8 mouse cellular contexts compared by ENCODE assay signal in genomic region chr11:85775492-85775891, GRCm38 (mm10). TPM values are rescaled to one million over a fixed set of nuclear protein-coding genes. Genes with fewer than 3 reads are reported as not detected.
DNase-seq lines count a peak whose midpoint lies in the region; ATAC-seq and TF ChIP-seq lines count a peak whose summit lies in the region.

No protein-coding gene starts in this region.

- TF ChIP-seq CTCF in Patski (IDR thresholded peaks at IDR 0.05) = no peak

- WGBS in embryonic facial prominence, embryonic 14.5 days = 33% methylated on average over 7 of the region's 7 CpGs
- WGBS in embryonic facial prominence, embryonic 10.5 days = 67% methylated on average over 7 of the region's 7 CpGs

- H3K4me3 ChIP-seq in embryonic facial prominence, embryonic 14.5 days (ENCODE audit: low read depth, low read length) = no peak overlapping the region
- no peak overlapping the region for H3K4me3 ChIP-seq in embryonic facial prominence, embryonic 10.5 days

- no peak overlapping the region for H3K4me2 ChIP-seq in embryonic facial prominence, embryonic 14.5 days (ENCODE audit: low read depth, low read length)

- peak; percentile 58 for ATAC-seq in embryonic facial prominence, embryonic 14.5 days (ENCODE audit: low read depth)
- ATAC-seq in Patski = peak; percentile 73

- H3K36me3 ChIP-seq in embryonic facial prominence, embryonic 14.5 days (ENCODE audit: control insufficient read depth, insufficient read depth, low read length) = no peaks in the 10 kb centered on the region
- H3K36me3 ChIP-seq in embryonic facial prominence, embryonic 10.5 days (replicated peaks) = no peaks in the 10 kb centered on the region

- no peaks in the 10 kb centered on the region for H3K9me3 ChIP-seq in embryonic facial prominence, embryonic 14.5 days (ENCODE audit: control insufficient read depth, low read length)
- H3K9me3 ChIP-seq in embryonic facial prominence, embryonic 10.5 days = no peaks in the 10 kb centered on the region

- DNase-seq in embryonic facial prominence, embryonic 14.5 days (ENCODE audit: low spot score) = peak; percentile 89
- DNase-seq in embryonic facial prominence, embryonic 10.5 days (ENCODE audit: low spot score) = no peak
- DNase-seq in Patski (ENCODE audit: low read depth, low spot score) = no peak
- DNase-seq in kidney, adult 8-10 months = peak; percentile 23 to 45
- peak; percentile 80 to 86 for DNase-seq in lung, adult 18-20 months
- DNase-seq in thymus, postnatal 36 days = no peak
- no peak for DNase-seq in spleen, postnatal 36 days (ENCODE audit: low spot score in 2 of 2)
- DNase-seq in right cerebral cortex, adult 2 months (ENCODE audit: low spot score in 2 of 2) = no peak

- in situ Hi-C loops in Patski (cut with MboI; ENCODE audit: low pct_unique_long_range_greater_than_20kb) = no loop called here

- H3K4me1 ChIP-seq in embryonic facial prominence, embryonic 14.5 days (ENCODE audit: control insufficient read depth, insufficient read depth, low read length) = peaks cover 31% of the 10 kb centered on the region
- peaks cover 74% of the 10 kb centered on the region for H3K4me1 ChIP-seq in embryonic facial prominence, embryonic 10.5 days

- no peak overlapping the region for H3K27ac ChIP-seq in embryonic facial prominence, embryonic 14.5 days (replicated peaks; ENCODE audit: low read depth, low read length)
- H3K27ac ChIP-seq in embryonic facial prominence, embryonic 10.5 days (replicated peaks) = no peak overlapping the region

- H3K9ac ChIP-seq in embryonic facial prominence, embryonic 14.5 days (ENCODE audit: low read depth, low read length) = no peak overlapping the region

- CTCF ChIA-PET in Patski (lab: Charles Lee) = interaction anchor here (0.6 to 1.3 kb wide), 2 partner anchors 11 to 12 kb away, joined by 3 read pairs; no protein-coding TSS in a partner anchor

- H3K27me3 ChIP-seq in embryonic facial prominence, embryonic 14.5 days (replicated peaks; ENCODE audit: control insufficient read depth, insufficient read depth, low read length) = no peaks in the 10 kb centered on the region
- peaks cover 76% of the 10 kb centered on the region for H3K27me3 ChIP-seq in embryonic facial prominence, embryonic 10.5 days (replicated peaks; ENCODE audit: low read depth, poor library complexity, severe bottlenecking)
- H3K27me3 ChIP-seq in Patski = peaks cover 5% of the 10 kb centered on the region

- POLR2A ChIA-PET in Patski (lab: Charles Lee) = no interaction called here

RNA-seq across cellular contexts. Expression of gene Tbx2, which starts 56.9 kb away (rescaled TPM):
- 6.3 and 6.5 TPM in 2 replicates for polyA plus RNA-seq in embryonic facial prominence, embryonic 14.5 days (2014; fragmentation: Nextera tagmentation; extraction: Ambion mirVana)
- polyA plus RNA-seq in embryonic facial prominence, embryonic 10.5 days (2016; fragmentation: Nextera tagmentation; extraction: Ambion mirVana) = 9.9 and 10.9 TPM in 2 replicates
- 1.8 TPM for polyA plus RNA-seq in Patski (2021)

Comparison
In these comparisons a context has a peak if more than half of its experiments do, and no peak if none do; other contexts are left out.
1. DNase-seq: peak in embryonic facial prominence, embryonic 14.5 days (single experiment), kidney, adult 8-10 months (2 of 2) and lung, adult 18-20 months (2 of 2); none in embryonic facial prominence, embryonic 10.5 days (single experiment), Patski (single experiment), thymus, postnatal 36 days (0 of 2), spleen, postnatal 36 days (0 of 2) and right cerebral cortex, adult 2 months (0 of 2).